Mouse (Mus musculus) limb, embryonic 10.5 days (tissue): Measurements from ENCODE around the gene Axin1. TPM values are rescaled to one million over a fixed set of nuclear protein-coding genes. Genes with fewer than 3 reads are reported as not detected.

ENCODE experiments used
- DNase-seq: peaks from one replicate; pipeline ENCODE4 v3.0.0-alpha.2; 2017; ENCODE audit warnings: low spot score
- H3K27ac ChIP-seq: fragments of 300-500 bp; sonication (generic); 2 replicates; pipeline ENCODE4 v1.5.1; 2016; ENCODE audit warnings: mild to moderate bottlenecking
- H3K27me3 ChIP-seq: fragments of 300-500 bp; sonication (generic); 2 replicates; pipeline ENCODE4 v1.6.1; 2016; ENCODE audit warnings: low read depth, mild to moderate bottlenecking; ENCODE audit not compliant: poor library complexity, severe bottlenecking
- H3K36me3 ChIP-seq: fragments of 300-500 bp; sonication (generic); 2 replicates; pipeline ENCODE4 v1.6.1; 2016; ENCODE audit warnings: mild to moderate bottlenecking, moderate library complexity
- H3K4me1 ChIP-seq: fragments of 300-500 bp; sonication (generic); 2 replicates; pipeline ENCODE4 v1.6.1; 2016
- H3K4me3 ChIP-seq: fragments of 300-500 bp; sonication (generic); 2 replicates; pipeline ENCODE4 v1.5.1; 2016; ENCODE audit warnings: mild to moderate bottlenecking, moderate library complexity
- H3K9me3 ChIP-seq: fragments of 300-500 bp; sonication (generic); replicated peaks from 2 replicates; pipeline ENCODE4 v1.6.1; 2016; ENCODE audit warnings: mild to moderate bottlenecking
- WGBS: fragments of 180-500 bp; shearing (Covaris S2); methylation state at CpG from one replicate; pipeline ENCODE4 v1.1.7; 2016; 5-methylcytosine and 5-hydroxymethylcytosine counted together
- polyA plus RNA-seq: library from polyadenylated mRNA; unstranded; fragments of >200 nt; fragmentation: Nextera tagmentation; extraction: Ambion mirVana; gene quantifications from 2 replicates; pipeline ENCODE4 v1.2.1, GENCODE M21; 2016

Gene Axin1
- polyA plus RNA-seq, 1 experiment from 2014 or later: 11.5 TPM

DNA sequence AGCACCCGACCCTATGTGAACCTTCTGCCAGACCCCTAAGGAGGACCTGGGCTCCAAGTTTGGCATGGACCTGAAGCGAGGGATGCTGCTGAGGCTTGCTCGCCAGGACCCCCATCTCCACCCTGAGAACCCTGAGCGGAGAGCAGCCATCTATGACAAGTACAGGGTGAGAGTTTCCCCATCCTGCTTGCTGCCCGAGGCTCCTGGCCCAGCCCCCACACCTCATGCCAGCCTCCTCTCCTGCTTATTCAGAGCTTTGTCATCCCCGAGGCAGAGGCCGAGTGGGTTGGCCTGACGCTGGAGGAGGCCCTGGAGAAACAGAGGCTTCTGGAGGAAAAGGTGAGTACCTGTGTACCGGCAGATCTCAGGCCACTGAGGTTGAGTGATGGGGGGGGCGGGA, 13.3 kb upstream of the Axin1 start:
- Histone ChIP-seq H3K4me3 (no peak overlapping the region), H3K9me3 (no peaks in the 10 kb centered on the region), H3K27me3 (no peaks in the 10 kb centered on the region; the same call in 1 of the 2 replicates), H3K4me1 (peaks cover 23% of the 10 kb centered on the region), H3K27ac (no peak overlapping the region), H3K36me3 (peaks cover 58% of the 10 kb centered on the region)
- WGBS: 93% methylated on average over 10 of the region's 10 CpGs
- no peak for DNase-seq

DNA sequence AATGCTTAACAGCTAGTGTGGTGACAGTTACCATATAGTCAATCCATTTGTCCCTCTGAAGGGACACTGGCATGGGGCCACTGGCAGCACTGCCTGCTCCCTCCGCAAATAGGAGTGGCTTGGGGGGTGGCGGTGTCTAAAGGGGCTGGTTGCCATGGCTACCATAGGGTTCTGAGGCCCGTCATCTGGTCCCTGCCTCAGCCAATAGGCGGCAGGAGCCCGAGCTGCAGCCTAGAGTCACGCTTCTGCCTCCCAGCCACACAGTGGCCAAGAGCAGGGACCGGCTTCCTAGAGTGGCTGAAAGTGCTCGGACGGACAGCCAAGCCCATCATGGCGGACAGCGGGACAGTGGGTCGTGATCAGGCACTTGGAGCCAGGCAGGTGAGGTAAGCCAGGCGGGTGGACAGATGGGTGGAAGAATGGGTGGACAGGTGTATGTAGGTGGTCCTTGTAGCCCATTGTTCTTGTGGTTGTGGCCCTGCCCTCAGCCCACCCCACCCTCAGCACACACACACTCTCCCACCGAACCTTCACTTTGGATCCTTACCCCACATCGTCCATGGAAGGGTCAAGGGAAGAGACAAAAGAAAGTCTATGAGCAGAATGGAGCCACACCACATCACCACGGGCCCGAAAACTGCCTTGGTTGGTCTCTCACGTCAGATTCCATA, 7.3 kb upstream of the Axin1 start:
- peaks cover 71% of the 10 kb centered on the region for H3K36me3 ChIP-seq
- no peak overlapping the region for H3K27ac ChIP-seq
- H3K27me3 ChIP-seq: no peaks in the 10 kb centered on the region
- H3K4me3 ChIP-seq: no peak overlapping the region
- no peaks in the 10 kb centered on the region for H3K4me1 ChIP-seq
- no peaks in the 10 kb centered on the region for H3K9me3 ChIP-seq
- no peak for DNase-seq
- 90% methylated on average over 18 of the region's 18 CpGs for WGBS

DNA sequence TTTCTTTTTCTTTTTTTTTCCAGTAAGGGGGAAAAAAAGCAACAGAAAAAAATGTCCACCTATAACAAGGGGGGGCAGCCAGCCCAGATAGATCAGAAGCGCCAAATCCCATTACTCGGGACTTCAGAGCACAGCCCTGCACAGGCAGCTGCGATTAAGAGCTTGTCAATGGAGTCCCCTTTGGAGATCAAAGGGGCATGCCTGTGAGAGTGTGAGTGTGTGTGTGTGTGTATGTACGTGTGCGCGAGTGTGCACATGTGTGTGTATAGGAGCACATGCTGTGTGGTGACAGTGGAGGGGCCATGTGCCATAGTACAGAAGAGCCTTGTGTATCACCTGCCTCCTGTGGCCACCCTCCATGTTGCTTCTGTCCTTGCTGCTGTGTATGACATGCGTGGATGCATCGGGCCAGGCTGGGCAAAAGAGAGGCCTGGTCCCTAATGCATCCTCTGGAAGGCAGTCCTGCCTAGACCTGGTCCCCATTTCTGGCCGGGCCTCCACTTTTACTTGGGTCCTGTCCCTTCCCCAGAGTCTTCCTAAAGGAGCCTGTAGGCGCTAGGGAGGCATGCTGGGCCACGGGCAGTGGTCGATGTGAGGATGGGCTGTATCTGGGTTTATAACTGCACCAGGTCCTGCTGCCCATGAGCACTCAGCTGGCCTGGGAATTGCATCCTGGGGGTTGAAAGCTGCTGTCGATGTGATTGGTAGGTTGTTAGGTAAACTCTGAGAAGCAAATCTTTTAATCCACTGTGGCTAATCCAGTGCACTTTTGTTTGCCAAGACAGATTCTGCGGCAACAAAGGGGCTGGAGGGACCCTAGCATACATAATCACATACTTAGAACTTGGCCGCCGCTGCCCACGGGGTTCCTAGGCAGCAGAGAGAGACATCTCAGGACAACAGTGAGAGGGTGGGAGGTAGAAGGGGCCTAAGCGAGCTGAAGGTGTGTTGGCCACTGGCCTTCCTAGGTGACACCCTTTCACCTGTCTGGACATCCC, 6.3 kb upstream of the Axin1 start:
- Histone ChIP-seq H3K4me3 (no peak overlapping the region), H3K9me3 (no peaks in the 10 kb centered on the region), H3K36me3 (peaks cover 61% of the 10 kb centered on the region), H3K27me3 (no peaks in the 10 kb centered on the region), H3K27ac (no peak overlapping the region), H3K4me1 (no peaks in the 10 kb centered on the region)
- no peak for DNase-seq
- 90% methylated on average over 18 of the region's 18 CpGs for WGBS

DNA sequence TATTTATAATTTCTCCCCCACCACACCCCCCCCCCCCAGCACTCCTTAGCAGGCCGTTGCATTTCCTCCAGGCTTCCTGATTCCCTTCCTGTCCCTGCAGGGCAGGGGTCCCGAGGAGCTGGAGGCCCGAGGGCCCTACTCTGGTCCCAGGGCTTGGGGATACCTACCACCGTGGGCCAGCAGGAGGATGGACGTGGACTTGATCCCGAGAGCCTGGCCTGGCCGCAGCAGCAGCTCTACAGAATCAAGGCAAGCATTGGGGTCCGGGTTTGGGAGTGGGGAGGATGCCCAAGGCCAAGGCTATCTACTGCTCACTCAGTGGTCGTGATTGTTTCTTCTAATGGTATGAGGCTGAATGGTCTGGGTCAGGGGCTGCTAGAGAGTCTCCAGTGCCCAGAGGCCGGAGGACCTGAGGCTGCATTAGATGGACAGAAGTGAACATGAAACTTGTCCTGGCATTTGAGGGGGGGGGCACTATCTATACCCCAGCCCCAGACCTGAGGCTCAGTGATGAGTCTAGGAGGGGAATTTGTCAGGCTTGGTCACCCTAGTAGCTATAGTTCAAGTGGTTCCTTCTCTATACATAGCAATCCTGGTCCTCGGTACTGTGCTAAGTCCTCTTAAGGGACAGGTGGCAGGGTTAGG, 1.3 kb upstream of the Axin1 start:
- 92% methylated on average over 11 of the region's 11 CpGs for WGBS
- Histone ChIP-seq H3K27ac (peak overlapping the region; percentile 96; the same call in 1 of the 2 replicates), H3K27me3 (no peaks in the 10 kb centered on the region)

DNA sequence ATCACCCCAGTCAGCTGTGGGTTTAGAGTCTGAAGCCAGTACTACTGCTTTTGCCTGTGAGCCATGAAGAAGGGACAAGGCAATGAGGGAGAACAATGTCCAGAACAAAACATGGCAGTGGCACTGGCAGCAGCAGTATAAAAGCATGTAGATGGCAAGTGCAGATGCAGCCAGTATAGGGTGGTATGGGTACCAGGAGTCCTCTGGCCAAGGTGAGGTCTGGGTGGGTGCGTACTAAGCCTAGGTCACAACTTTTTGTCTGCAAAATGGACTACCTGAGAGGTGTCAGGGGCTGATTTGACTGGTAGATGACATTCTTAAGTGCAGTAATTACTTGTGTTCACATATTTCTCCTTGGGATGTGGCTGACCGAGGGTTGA, 747 bp upstream of the Axin1 start:
- peak overlapping the region; percentile 87 for H3K4me3 ChIP-seq
- peaks cover 21% of the 10 kb centered on the region for H3K4me1 ChIP-seq
- H3K9me3 ChIP-seq: no peaks in the 10 kb centered on the region
- H3K27ac ChIP-seq: peak overlapping the region; percentile 96
- no peak for DNase-seq
- H3K36me3 ChIP-seq: peaks cover 24% of the 10 kb centered on the region
- WGBS: 76% methylated on average over 2 of the region's 2 CpGs
- no peaks in the 10 kb centered on the region for H3K27me3 ChIP-seq

More for the DNA sequence above, 1.3 kb upstream of the Axin1 start:
- Histone ChIP-seq H3K36me3 (peaks cover 24% of the 10 kb centered on the region), H3K4me3 (no peak overlapping the region; the same call in 1 of the 2 replicates), H3K4me1 (peaks cover 21% of the 10 kb centered on the region), H3K9me3 (no peaks in the 10 kb centered on the region)
- no peak for DNase-seq

DNA sequence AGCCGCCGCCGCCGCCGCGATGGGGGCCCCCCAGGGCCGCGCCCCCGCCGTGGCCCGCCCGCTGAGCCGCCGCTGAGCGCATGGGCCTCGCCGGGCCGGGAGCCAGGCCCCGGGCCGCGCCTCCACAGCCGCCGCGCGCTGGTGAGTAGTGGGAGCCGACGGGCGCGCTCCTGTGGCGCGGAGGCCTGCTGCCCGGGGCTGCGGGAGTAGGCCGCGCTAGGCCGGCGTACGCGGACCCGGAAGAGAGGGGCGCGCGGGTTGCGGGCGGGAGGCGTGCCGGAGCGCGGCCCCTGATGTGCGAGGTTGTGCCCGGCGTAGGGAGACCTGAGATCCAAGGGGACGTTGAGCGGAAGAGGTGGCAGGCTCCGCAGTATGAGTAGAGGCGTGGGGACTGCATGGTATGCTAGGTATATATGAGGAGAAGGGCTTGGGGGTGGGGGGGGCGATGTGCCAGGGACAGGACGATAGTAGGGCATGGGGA, 453 bp downstream of the Axin1 start:
- Histone ChIP-seq H3K4me3 (peak overlapping the region; percentile 87), H3K36me3 (peaks cover 30% of the 10 kb centered on the region), H3K4me1 (peaks cover 21% of the 10 kb centered on the region), H3K9me3 (no peaks in the 10 kb centered on the region), H3K27ac (peak overlapping the region; percentile 96), H3K27me3 (no peaks in the 10 kb centered on the region)
- DNase-seq: peak; percentile 72
- WGBS: under 1% methylated on average over 49 of the region's 58 CpGs

DNA sequence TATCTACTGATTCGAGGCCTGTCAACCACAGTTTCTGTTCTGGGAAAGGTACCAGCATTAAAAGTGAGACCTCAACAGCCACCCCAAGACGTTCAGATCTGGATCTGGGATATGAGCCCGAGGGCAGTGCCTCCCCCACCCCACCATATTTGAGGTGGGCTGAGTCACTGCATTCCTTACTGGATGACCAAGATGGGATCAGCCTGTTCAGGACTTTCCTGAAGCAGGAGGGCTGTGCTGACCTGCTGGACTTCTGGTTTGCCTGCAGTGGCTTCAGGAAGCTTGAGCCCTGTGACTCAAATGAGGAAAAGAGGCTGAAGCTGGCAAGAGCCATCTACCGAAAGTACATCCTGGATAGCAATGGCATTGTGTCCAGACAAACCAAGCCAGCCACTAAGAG, 4.3 kb downstream of the Axin1 start:
- DNase-seq: no peak
- Histone ChIP-seq H3K4me1 (peaks cover 17% of the 10 kb centered on the region), H3K27ac (no peak overlapping the region), H3K9me3 (no peaks in the 10 kb centered on the region), H3K4me3 (no peak overlapping the region), H3K27me3 (no peaks in the 10 kb centered on the region), H3K36me3 (peaks cover 69% of the 10 kb centered on the region)
- 93% methylated on average over 4 of the region's 4 CpGs for WGBS

DNA sequence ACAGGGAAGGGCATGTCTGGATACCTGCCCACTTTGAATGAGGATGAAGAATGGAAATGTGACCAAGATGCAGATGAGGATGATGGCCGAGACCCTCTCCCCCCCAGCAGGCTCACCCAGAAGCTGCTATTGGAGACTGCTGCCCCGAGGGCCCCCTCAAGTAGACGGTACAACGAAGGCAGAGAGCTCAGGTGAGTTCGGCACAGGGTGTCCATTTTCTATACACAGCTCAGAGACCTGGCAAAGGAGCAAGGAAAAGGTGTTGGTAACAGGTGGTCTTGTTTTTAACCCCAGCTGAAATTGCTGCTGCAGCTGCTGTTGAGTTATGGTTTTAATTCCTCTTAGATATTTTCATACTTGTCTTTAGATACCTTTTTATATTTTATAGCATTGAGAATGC, 4.9 kb downstream of the Axin1 start:
- Histone ChIP-seq H3K27ac (no peak overlapping the region), H3K4me1 (peaks cover 14% of the 10 kb centered on the region), H3K4me3 (no peak overlapping the region), H3K36me3 (peaks cover 75% of the 10 kb centered on the region), H3K9me3 (no peaks in the 10 kb centered on the region), H3K27me3 (no peaks in the 10 kb centered on the region)
- no peak for DNase-seq
- 97% methylated on average over 5 of the region's 5 CpGs for WGBS

DNA sequence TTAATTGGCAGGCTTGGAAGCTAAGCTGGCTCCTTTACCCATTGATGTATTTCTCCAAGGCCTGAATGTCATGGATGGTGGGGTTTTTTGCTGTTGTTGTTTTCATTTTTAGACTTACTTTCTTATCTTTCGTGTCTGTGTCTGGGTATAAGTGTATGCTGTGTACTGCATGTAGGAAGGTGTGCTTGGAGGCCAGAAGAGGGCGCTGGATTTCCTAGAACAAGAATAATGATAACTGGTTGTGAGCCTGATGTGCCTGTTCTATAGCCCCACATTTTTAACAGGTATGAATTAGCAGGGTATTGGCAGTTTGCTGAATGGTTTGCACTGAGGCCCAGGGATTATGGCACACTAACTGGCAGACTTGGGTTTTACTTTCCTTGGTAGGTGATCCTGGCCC, 10.6 kb downstream of the Axin1 start:
- H3K36me3 ChIP-seq: peaks cover 98% of the 10 kb centered on the region
- H3K4me3 ChIP-seq: no peak overlapping the region
- H3K27ac ChIP-seq: no peak overlapping the region
- DNase-seq: no peak
- H3K9me3 ChIP-seq: no peaks in the 10 kb centered on the region
- no peaks in the 10 kb centered on the region for H3K4me1 ChIP-seq
- H3K27me3 ChIP-seq: no peaks in the 10 kb centered on the region
- 74% methylated on average over 2 of the region's 2 CpGs for WGBS

DNA sequence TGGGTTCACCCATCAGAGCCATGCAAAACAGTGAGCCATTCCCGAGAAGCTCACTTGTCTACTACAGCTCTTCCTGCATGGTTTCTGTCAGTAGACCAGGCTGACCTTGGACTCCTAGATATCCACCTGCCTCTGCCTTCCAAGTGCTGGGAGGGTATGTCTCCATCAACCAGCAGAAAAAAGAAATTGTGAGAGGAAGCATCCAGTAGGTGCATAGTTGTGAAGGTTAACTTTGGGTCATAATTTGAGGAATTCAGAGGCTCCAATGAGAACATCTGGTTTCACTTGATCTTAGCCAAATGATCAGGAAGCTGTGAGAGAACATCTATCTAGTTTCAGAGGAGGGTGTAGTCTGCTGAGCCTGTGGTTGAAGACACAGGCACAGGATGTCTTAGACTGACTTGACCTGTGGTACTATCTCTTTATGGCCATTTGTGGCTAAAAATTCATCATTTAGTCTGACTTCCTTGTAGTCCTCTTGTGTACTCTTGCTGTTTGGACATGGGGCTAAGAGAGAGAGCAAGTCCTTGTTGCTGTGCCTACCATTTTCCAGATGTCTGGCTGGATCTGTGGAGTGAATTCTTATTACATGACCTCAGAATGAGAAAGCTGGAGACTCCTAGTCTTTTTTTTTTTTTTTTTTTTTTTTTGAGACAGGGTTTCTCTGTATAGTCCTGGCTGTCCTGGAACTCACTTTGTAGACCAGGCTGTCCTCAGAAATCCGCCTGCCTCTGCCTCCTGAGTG, 13.6 kb downstream of the Axin1 start:
- Histone ChIP-seq H3K4me3 (no peak overlapping the region), H3K27me3 (no peaks in the 10 kb centered on the region), H3K36me3 (peaks cover 94% of the 10 kb centered on the region), H3K4me1 (no peaks in the 10 kb centered on the region), H3K9me3 (no peaks in the 10 kb centered on the region), H3K27ac (no peak overlapping the region)
- 91% methylated on average over 2 of the region's 2 CpGs for WGBS
- DNase-seq: no peak

DNA sequence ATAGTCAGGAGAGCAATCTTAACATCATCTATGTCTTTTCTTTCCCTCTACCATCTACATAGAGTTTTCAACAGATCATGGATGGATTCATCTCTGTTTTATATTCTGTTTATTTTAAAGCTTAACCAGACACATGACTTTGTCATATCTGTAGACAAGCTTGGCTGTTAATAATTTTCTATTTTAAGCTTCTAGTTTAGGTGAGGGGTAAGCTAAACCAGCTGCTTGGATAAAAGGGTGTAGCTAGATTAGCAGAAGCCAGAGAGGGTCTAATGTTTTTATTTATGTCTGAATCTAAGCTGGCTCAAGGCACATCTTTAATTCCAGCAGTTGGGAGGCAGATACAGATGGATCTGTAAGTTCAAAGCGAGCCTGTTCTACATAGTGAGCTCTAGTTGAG, 24.2 kb downstream of the Axin1 start:
- no peak overlapping the region for H3K27ac ChIP-seq
- 96% methylated on average over 1 of the region's 1 CpGs for WGBS
- H3K4me1 ChIP-seq: no peaks in the 10 kb centered on the region
- H3K4me3 ChIP-seq: no peak overlapping the region
- DNase-seq: no peak
- H3K36me3 ChIP-seq: peaks cover 55% of the 10 kb centered on the region
- H3K27me3 ChIP-seq: no peaks in the 10 kb centered on the region
- H3K9me3 ChIP-seq: no peaks in the 10 kb centered on the region

DNA sequence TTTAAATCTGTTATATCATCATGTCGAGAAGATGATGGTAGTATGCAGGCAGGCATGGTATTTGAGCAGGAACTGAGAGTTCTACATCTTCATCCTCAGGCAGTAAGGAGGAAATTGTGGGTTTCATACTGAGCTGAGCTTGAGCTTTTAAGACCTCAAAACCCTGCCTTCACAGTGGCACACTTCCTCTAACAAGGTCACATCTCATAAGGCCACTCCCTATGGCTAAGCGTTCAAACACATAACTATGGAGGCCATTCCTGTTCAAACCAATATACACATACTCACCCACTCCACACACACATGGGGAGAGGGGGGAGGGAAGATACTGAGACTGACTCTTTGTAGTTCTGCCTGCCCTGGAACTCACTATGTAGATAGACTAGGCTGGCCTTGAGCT, 29.6 kb downstream of the Axin1 start:
- DNase-seq: no peak
- WGBS: 100% methylated on average over 2 of the region's 2 CpGs
- H3K9me3 ChIP-seq: no peaks in the 10 kb centered on the region
- H3K27me3 ChIP-seq: no peaks in the 10 kb centered on the region
- H3K4me1 ChIP-seq: no peaks in the 10 kb centered on the region
- H3K36me3 ChIP-seq: peaks cover 50% of the 10 kb centered on the region
- H3K27ac ChIP-seq: no peak overlapping the region
- no peak overlapping the region for H3K4me3 ChIP-seq
